Mouse (Mus musculus) 3T3-L1 (cell line): ENCODE results near the gene Sh3d19.
"Not testable (repeated sequence)": the region's sequence is repeated elsewhere in the genome, so short reads cannot be mapped to it uniquely, and the experiment has no call there.

Experiments used
- DNase-seq: peaks from one replicate; pipeline ENCODE4 v3.0.0-alpha.2; 2015; ENCODE audit warnings: low read depth, low spot score

Sh3d19 gene

GRCm38 (mm10) chr3:86093213-86093845 is 122.4 kb downstream of the Sh3d19 start:
- no peak for DNase-seq

- DNase-seq = no peak
Observed at GRCm38 (mm10) chr3:86093907-86094306, 123.0 kb downstream of the Sh3d19 start.

GRCm38 (mm10) chr3:86101956-86102355 is 131.0 kb downstream of the Sh3d19 start:
- no peak for DNase-seq

- DNase-seq = no peak
Observed at GRCm38 (mm10) chr3:86103449-86104291, 132.8 kb downstream of the Sh3d19 start.

GRCm38 (mm10) chr3:86104433-86104832 is 133.5 kb downstream of the Sh3d19 start:
- DNase-seq = not testable (repeated sequence)

GRCm38 (mm10) chr3:86104909-86105308 is 134.0 kb downstream of the Sh3d19 start:
- DNase-seq = no peak

GRCm38 (mm10) chr3:86106086-86106632 is 135.2 kb downstream of the Sh3d19 start:
- no peak for DNase-seq

GRCm38 (mm10) chr3:86107637-86108539 is 137.0 kb downstream of the Sh3d19 start:
- DNase-seq = no peak

- peak; percentile 25 for DNase-seq
Observed at GRCm38 (mm10) chr3:86108576-86108975, 137.7 kb downstream of the Sh3d19 start.

- DNase-seq = no peak
Observed at GRCm38 (mm10) chr3:86109099-86109498, 138.2 kb downstream of the Sh3d19 start.

GRCm38 (mm10) chr3:86110077-86110476 is 139.2 kb downstream of the Sh3d19 start:
- DNase-seq = no peak

- no peak for DNase-seq
Observed at GRCm38 (mm10) chr3:86112766-86113165, 141.9 kb downstream of the Sh3d19 start.

- DNase-seq = no peak
Observed at GRCm38 (mm10) chr3:86114659-86115338, 143.9 kb downstream of the Sh3d19 start.

GRCm38 (mm10) chr3:86116951-86117350 is 146.0 kb downstream of the Sh3d19 start:
- DNase-seq = peak; percentile 21

GRCm38 (mm10) chr3:86119237-86119932 is 148.5 kb downstream of the Sh3d19 start:
- no peak for DNase-seq

- DNase-seq = no peak
Observed at GRCm38 (mm10) chr3:86122156-86122555, 151.2 kb downstream of the Sh3d19 start.

GRCm38 (mm10) chr3:86123251-86123746 is 152.4 kb downstream of the Sh3d19 start:
- DNase-seq = no peak

GRCm38 (mm10) chr3:86129757-86130156 is 158.8 kb downstream of the Sh3d19 start:
- peak; percentile 85 for DNase-seq

- DNase-seq = no peak
Observed at GRCm38 (mm10) chr3:86134939-86135638, 164.2 kb downstream of the Sh3d19 start.
